Mouse (Mus musculus) cerebellum, adult 2 months (tissue): ENCODE measurements at regions not wholly inside any gene's neighbourhood (a gene's known extent, or its start where the extent isn't known, plus 50 kb on each side); places are given as distances from the start of the nearest gene placed in this dataset.

Experiments
- CTCF ChIP-seq: fragments of 200-500 bp; IDR thresholded peaks from 2 replicates; pipeline ENCODE4 v1.5.1; 2011; ENCODE audit warnings: low read depth, mild to moderate bottlenecking, control low read depth, low read length, moderate library complexity, borderline replicate concordance; ENCODE audit not compliant: insufficient read depth
- POLR2A ChIP-seq: fragments of 200-500 bp; IDR thresholded peaks from 2 replicates; pipeline ENCODE4 v1.6.1; 2011; ENCODE audit warnings: low read length, control low read depth, borderline replicate concordance; ENCODE audit not compliant: insufficient read depth

DNA sequence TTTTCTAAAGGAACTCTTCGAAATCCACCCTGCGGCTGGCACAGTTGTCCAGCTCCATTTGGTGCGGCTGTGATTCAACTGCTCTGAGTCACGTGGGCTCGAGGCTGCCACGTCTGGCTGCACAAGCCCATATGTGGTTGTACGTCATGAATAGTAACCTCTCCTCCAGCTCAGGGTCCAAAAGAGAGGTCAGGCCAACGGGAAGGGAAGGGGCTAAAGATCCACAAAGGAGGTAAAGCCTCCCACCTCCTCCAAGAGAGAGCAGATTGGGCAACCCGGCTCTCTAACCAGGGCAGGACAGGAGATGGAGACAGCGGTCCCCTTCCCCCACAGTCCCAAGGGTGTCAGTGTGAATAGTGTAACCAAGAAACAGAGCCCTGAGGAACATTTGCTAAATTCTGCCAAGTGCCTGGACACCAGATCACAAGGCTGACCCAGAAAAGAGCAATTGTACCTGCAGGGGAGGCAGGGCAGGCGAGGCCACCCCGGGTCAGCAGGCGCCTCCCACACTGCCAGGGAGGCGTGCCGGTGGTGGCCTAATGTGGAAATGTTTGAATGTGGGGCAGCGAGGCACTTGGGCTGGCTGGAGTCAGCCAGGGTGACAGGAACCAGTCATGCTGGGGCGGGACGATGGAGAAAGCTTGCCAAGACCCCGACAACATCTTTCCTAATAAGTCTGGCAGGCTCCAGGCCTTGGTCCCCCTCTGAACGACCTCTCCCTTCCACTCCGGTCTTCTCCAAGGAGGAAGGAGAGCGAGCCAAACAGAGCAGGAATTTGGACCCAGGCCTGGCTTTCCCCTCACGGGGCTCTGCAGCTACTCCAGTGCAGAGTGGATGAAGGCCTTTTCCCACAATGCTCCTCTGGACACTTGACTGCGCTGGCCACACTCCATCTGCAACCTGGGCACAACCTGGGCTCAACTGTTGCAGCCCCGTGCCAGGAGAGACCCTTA is 142.0 kb upstream of the Irf2bp2 start:
- no peak for TF ChIP-seq CTCF
- no peak for TF ChIP-seq POLR2A
